Mouse (Mus musculus): ENCODE results near the gene Foxo6. TPM values are rescaled to one million over a fixed set of nuclear protein-coding genes. Genes with fewer than 3 reads are reported as not detected.

The Foxo6 gene
- polyA plus RNA-seq, 1 experiment, result 24.9 TPM

DNA sequence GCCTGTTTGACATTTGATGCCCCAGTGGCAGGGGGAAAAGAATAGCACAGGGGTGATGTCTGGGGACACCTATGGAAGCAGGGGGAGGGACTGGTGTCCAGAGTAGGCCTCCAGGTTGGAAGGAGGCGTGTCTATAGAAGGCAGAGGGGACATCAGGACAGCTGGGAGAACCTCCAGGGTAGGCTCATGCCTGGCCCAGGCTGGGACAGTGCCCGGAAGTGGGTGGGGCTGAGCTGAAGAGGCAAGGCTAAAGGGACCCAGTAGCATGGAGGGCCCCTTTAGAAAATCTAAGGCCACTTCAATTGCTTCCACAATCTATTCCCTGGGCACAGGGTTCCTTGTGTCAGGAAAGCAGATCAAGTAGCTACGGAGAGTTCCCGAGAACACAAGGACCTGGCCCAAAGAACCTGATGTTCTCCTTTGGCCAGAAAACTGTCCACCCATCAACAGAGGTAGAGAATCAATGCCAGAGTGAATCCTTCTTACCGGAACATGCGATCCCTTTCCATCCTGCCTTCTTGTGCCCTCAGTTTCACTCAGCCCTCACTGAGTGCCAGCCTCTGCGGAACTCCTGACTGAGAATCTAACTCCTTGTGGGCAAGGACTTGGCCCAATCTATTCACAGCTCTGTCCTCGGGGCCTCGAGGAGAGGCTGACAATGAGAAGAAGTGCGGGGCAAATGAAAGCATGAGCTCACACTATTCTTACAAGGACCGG is 4.1 kb upstream of the Foxo6 start:
- Histone ChIP-seq H3K4me2 (ENCODE audit: low read depth) (peak overlapping the region; percentile 28), H3K36me3 (ENCODE audit: control insufficient read depth, insufficient read depth) (no peaks in the 10 kb centered on the region), H3ac (ENCODE audit: control insufficient read depth, insufficient read length) (no peak overlapping the region), H3K4me3 (no peak overlapping the region), H3K79me2 (ENCODE audit: control insufficient read depth, insufficient read depth) (no peaks in the 10 kb centered on the region), H3K27me3 (ENCODE audit: control insufficient read depth, insufficient read depth, insufficient read length) (peaks cover 5% of the 10 kb centered on the region)
- TF ChIP-seq MYOD1 (IDR thresholded peaks at IDR 0.05; ENCODE audit: control insufficient read depth in 1 of 3, insufficient read length in 2 of 3, low read depth in 2 of 3), result peak in 1 of 3 experiments; percentile 8
- no peak for TF ChIP-seq SRF (IDR thresholded peaks at IDR 0.05; ENCODE audit: control insufficient read depth, insufficient read length, low read depth)
- no peak for TF ChIP-seq POLR2A (IDR thresholded peaks at IDR 0.05; ENCODE audit: insufficient read length, low read depth)
- peak in 1 of 3 experiments; percentile 25 for TF ChIP-seq MYOG (IDR thresholded peaks at IDR 0.05; ENCODE audit: control insufficient read depth in 1 of 3, insufficient read depth in 1 of 3, insufficient read length in 2 of 3, low read depth in 2 of 3)

DNA sequence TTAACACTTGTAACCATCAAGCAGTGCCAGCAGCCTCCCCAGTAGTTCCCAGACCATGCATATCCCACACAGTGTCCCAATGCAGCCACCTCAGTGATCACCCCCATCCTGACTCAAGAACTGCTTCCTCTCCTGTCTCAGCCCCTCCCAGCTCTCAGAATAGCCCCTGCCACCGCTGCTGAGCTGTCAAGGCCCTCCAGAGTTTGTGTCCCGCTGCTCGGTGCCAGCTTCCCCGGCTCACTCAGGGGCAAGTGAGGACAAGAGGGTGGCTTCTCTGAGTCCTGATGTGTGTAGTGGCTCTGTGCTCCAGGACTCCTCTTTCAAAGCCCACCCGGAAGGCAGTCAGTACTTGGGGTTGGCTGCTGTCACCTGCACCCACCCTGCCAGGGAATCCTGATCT is 3.3 kb upstream of the Foxo6 start:
- Histone ChIP-seq H3K27me3 (ENCODE audit: control insufficient read depth, insufficient read depth, insufficient read length) (no peaks in the 10 kb centered on the region), H3K36me3 (ENCODE audit: control insufficient read depth, insufficient read depth) (no peaks in the 10 kb centered on the region), H3K79me2 (ENCODE audit: control insufficient read depth, insufficient read depth) (peaks cover 3% of the 10 kb centered on the region), H3K4me2 (ENCODE audit: low read depth) (peak overlapping the region; percentile 28), H3ac (ENCODE audit: control insufficient read depth, insufficient read length) (no peak overlapping the region), H3K4me3 (no peak overlapping the region)
- TF ChIP-seq TCF3 (IDR thresholded peaks at IDR 0.05; ENCODE audit: insufficient read length, low read depth) (no peak), TCF12 (IDR thresholded peaks at IDR 0.05; ENCODE audit: insufficient read depth, poor library complexity, severe bottlenecking) (no peak), E2F4 (IDR thresholded peaks at IDR 0.05; ENCODE audit: insufficient read depth) (no peak), REST (IDR thresholded peaks at IDR 0.05; ENCODE audit: insufficient read depth, insufficient read length) (no peak), POLR2A (IDR thresholded peaks at IDR 0.05; ENCODE audit: insufficient read length, low read depth) (no peak), MYOG (IDR thresholded peaks at IDR 0.05; ENCODE audit: control insufficient read depth in 1 of 3, insufficient read depth in 1 of 3, insufficient read length in 2 of 3, low read depth in 2 of 3) (no peak), POLR2AphosphoS2 (IDR thresholded peaks at IDR 0.05; ENCODE audit: insufficient read length, low read depth) (no peak), CEBPB (IDR thresholded peaks at IDR 0.05; ENCODE audit: insufficient read depth, poor library complexity, severe bottlenecking) (no peak), MAX (IDR thresholded peaks at IDR 0.05; ENCODE audit: low read depth) (no peak), MYOD1 (IDR thresholded peaks at IDR 0.05; ENCODE audit: control insufficient read depth in 1 of 3, insufficient read length in 2 of 3, low read depth in 2 of 3) (no peak)

DNA sequence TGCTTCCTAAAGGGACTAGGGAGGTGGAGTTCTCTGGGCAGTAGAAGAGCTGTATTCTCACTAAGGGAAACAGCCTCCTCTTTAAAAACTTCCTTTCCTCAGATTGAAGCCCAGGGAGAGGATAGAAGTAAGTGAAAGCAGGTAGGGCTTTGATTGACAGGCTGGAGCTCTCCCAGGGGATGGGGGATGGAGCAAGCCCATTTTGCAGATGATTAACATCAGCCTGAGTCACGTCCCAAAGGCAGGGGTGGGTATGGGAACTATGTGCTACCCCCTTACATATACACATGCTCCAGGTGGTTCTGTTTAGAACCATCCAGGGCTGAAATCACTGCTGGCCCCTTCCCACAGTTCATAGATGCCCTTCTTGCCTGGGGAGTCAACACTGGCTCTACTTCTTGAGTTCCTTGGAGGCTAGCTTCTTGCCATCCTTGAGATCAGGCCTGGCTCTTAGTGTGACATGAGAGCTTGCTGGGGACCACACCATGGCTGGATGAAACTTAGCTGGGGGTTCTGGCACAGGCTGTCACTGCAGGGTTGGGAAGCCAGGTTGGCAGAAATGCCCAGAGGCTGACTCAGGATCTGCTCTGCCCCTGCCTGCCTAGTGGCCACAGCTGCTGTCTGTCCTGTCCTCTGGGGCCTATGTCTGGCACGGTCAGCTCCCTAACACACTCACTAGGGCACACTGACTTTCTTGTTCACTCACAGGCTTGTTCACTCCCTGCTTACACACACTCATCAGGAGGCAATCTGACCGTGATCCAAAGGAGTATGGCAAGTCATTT is 2.2 kb upstream of the Foxo6 start:
- Histone ChIP-seq H3K4me2 (ENCODE audit: low read depth) (peak overlapping the region; percentile 28), H3K27me3 (ENCODE audit: control insufficient read depth, insufficient read depth, insufficient read length) (no peaks in the 10 kb centered on the region), H3K4me3 (no peak overlapping the region), H3K36me3 (ENCODE audit: control insufficient read depth, insufficient read depth) (no peaks in the 10 kb centered on the region), H3ac (ENCODE audit: control insufficient read depth, insufficient read length) (no peak overlapping the region), H3K79me2 (ENCODE audit: control insufficient read depth, insufficient read depth) (peaks cover 4% of the 10 kb centered on the region)
- TF ChIP-seq MYOG (IDR thresholded peaks at IDR 0.05; ENCODE audit: control insufficient read depth in 1 of 3, insufficient read depth in 1 of 3, insufficient read length in 2 of 3, low read depth in 2 of 3) (peak in 2 of 3 experiments; percentile 75 to 88), TCF3 (IDR thresholded peaks at IDR 0.05; ENCODE audit: insufficient read length, low read depth) (no peak), MYOD1 (IDR thresholded peaks at IDR 0.05; ENCODE audit: control insufficient read depth in 1 of 3, insufficient read length in 2 of 3, low read depth in 2 of 3) (peak; percentile 21 to 87 (median 50))

DNA sequence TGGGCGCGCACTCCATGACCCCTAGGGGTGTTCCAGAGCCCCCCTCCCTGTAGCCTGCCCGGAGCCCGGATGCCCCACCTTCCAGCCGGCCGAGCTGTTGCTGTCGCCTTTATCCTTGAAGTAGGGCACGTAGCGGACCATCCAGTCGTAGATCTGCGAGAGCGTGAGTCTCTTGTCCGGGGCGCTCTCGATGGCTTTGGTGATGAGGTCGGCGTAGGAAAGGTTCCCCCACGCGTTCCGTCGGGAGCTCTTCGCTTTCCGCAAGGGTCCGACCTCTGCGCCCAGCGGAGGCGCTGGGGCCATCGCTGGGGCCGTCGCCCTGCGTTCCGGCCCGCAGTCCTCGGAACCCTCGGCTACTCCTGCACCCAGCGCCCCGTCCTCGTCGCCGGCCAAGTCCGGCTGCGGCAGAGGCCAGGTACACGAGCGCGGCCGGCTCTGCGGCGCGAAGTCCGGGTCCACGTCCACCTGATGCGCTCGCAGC is 348 bp downstream of the Foxo6 start:
- H3ac ChIP-seq (ENCODE audit: control insufficient read depth, insufficient read length), result peak overlapping the region; percentile 45
- TF ChIP-seq SRF (IDR thresholded peaks at IDR 0.05; ENCODE audit: control insufficient read depth, insufficient read length, low read depth), result no peak
- TF ChIP-seq POLR2A (IDR thresholded peaks at IDR 0.05; ENCODE audit: insufficient read length, low read depth), result no peak
- TF ChIP-seq TCF12 (IDR thresholded peaks at IDR 0.05; ENCODE audit: insufficient read depth, poor library complexity, severe bottlenecking), result no peak
- no peak for TF ChIP-seq REST (IDR thresholded peaks at IDR 0.05; ENCODE audit: insufficient read depth, insufficient read length)
- TF ChIP-seq MAX (IDR thresholded peaks at IDR 0.05; ENCODE audit: low read depth), result no peak
- no peak for TF ChIP-seq USF1 (IDR thresholded peaks at IDR 0.05; ENCODE audit: low read depth)
- H3K4me3 ChIP-seq, result peak overlapping the region; percentile 42
- no peaks in the 10 kb centered on the region for H3K36me3 ChIP-seq (ENCODE audit: control insufficient read depth, insufficient read depth)
- H3K27me3 ChIP-seq (ENCODE audit: control insufficient read depth, insufficient read depth, insufficient read length), result no peaks in the 10 kb centered on the region
- peak overlapping the region; percentile 70 for H3K4me2 ChIP-seq (ENCODE audit: low read depth)
- peaks cover 6% of the 10 kb centered on the region for H3K79me2 ChIP-seq (ENCODE audit: control insufficient read depth, insufficient read depth)

DNA sequence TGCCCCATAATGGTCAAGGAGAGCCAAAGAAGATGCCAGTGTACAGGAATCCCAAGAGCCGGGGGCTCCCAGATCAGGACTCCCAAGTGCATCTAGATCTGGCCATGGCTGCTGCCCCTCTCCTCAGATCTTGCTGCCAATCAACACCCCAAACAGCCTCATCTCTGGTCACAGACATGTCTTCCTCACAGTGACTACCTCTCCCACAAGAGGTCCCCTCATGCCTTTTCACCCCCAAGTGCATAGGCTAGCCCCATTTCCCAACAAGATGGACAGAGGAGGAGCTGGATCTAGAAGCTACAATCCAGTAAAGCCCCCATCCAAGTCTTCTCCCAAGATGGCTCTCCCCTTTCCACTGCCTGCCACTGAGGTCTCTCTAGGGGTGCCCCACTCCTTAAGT is 1.4 kb downstream of the Foxo6 start:
- no peak for TF ChIP-seq POLR2A (IDR thresholded peaks at IDR 0.05; ENCODE audit: insufficient read length, low read depth)
- no peak for TF ChIP-seq MYOG (IDR thresholded peaks at IDR 0.05; ENCODE audit: control insufficient read depth in 1 of 3, insufficient read depth in 1 of 3, insufficient read length in 2 of 3, low read depth in 2 of 3)
- no peak for TF ChIP-seq POLR2AphosphoS2 (IDR thresholded peaks at IDR 0.05; ENCODE audit: insufficient read length, low read depth)
- TF ChIP-seq SRF (IDR thresholded peaks at IDR 0.05; ENCODE audit: control insufficient read depth, insufficient read length, low read depth), result no peak
- no peak for TF ChIP-seq USF1 (IDR thresholded peaks at IDR 0.05; ENCODE audit: low read depth)
- TF ChIP-seq REST (IDR thresholded peaks at IDR 0.05; ENCODE audit: insufficient read depth, insufficient read length), result no peak
- no peak for TF ChIP-seq TCF12 (IDR thresholded peaks at IDR 0.05; ENCODE audit: insufficient read depth, poor library complexity, severe bottlenecking)
- TF ChIP-seq TCF3 (IDR thresholded peaks at IDR 0.05; ENCODE audit: insufficient read length, low read depth), result no peak
- no peak for TF ChIP-seq MAX (IDR thresholded peaks at IDR 0.05; ENCODE audit: low read depth)
- no peak for TF ChIP-seq MYOD1 (IDR thresholded peaks at IDR 0.05; ENCODE audit: control insufficient read depth in 1 of 3, insufficient read length in 2 of 3, low read depth in 2 of 3)
- no peak for TF ChIP-seq E2F4 (IDR thresholded peaks at IDR 0.05; ENCODE audit: insufficient read depth)
- TF ChIP-seq CEBPB (IDR thresholded peaks at IDR 0.05; ENCODE audit: insufficient read depth, poor library complexity, severe bottlenecking), result no peak
- H3K4me2 ChIP-seq (ENCODE audit: low read depth), result peak overlapping the region; percentile 70

More for the DNA sequence above, 1.4 kb downstream of the Foxo6 start:
- Histone ChIP-seq H3K36me3 (ENCODE audit: control insufficient read depth, insufficient read depth) (no peaks in the 10 kb centered on the region), H3K4me3 (peak overlapping the region; percentile 42), H3ac (ENCODE audit: control insufficient read depth, insufficient read length) (no peak overlapping the region), H3K79me2 (ENCODE audit: control insufficient read depth, insufficient read depth) (peaks cover 6% of the 10 kb centered on the region), H3K27me3 (ENCODE audit: control insufficient read depth, insufficient read depth, insufficient read length) (no peaks in the 10 kb centered on the region)
